Mouse (Mus musculus): Measurements from ENCODE around the gene Lyst. TPM values are rescaled to one million over a fixed set of nuclear protein-coding genes. Genes with fewer than 3 reads are reported as not detected.

The Lyst gene
- polyA plus RNA-seq, 1 experiment = 1.7 TPM

DNA sequence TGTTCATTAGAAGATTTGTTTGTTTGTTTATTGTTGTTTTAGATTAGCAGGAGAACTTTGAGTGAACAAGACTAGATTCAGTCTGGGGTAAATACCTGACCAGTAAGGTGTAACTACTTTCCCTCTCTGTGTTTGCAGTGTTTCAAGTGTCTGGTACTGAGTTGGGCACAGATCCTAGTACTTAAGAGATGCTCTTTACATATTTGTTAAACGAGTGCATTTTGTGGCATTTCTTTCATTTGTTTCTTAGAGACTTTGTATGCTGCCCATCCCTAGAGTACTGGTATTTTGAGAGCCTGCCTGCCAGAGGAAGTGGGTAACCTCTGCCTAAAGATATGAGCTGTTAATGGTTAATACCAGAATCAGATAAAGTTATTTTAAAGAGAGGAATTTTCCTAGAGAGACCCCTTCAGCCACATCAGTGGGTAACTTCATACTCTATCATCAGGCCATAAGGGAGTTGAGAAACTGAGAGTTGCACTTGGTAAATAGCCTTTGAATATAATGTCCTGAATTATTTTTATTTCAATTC is 2.5 kb upstream of the Lyst start:
- Histone ChIP-seq H3ac (ENCODE audit: control insufficient read depth, insufficient read length, low read depth) (no peak overlapping the region), H3K79me2 (ENCODE audit: control insufficient read depth, insufficient read depth) (peaks cover 9% of the 10 kb centered on the region), H3K36me3 (ENCODE audit: control insufficient read depth, insufficient read depth) (no peaks in the 10 kb centered on the region), H3K79me3 (ENCODE audit: low read depth) (no peaks in the 10 kb centered on the region), H3K27me3 (ENCODE audit: control insufficient read depth, insufficient read depth, insufficient read length) (no peaks in the 10 kb centered on the region), H3K4me3 (ENCODE audit: insufficient read depth, poor library complexity, severe bottlenecking) (no peak overlapping the region)
- no peak for TF ChIP-seq FOSL1 (IDR thresholded peaks at IDR 0.05; ENCODE audit: insufficient read depth, low read length, poor library complexity, severe bottlenecking)
- no peak for TF ChIP-seq CEBPB (IDR thresholded peaks at IDR 0.05; ENCODE audit: low read depth)

DNA sequence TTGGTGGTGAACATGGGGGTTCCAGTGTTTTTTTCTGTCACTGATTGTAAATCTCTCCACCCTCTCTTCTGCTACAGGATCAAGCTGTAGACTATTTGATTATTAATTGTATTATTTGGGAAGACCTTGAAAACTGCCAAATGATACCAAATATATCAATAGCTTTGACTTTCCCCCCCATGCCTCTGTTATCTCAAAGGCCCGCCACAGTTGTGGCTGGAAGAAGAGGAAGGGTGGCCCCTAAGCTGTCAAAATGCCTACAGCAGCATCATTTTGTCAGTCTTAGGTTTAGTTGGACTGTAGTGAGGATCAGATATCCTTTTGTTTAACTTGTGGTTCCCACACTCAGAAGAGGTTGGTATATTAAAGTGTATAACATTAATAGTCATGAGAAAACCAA is 1.7 kb upstream of the Lyst start:
- peaks cover 2% of the 10 kb centered on the region for H3K79me3 ChIP-seq (ENCODE audit: low read depth)
- TF ChIP-seq CEBPB (IDR thresholded peaks at IDR 0.05; ENCODE audit: low read depth) (no peak), MYOG (IDR thresholded peaks at IDR 0.05; ENCODE audit: control insufficient read depth, extremely low read depth, insufficient read length) (no peak), MAX (IDR thresholded peaks at IDR 0.05) (no peak), CTCF (IDR thresholded peaks at IDR 0.05; ENCODE audit: control insufficient read depth, insufficient read depth, insufficient read length) (no peak), MYOD1 (IDR thresholded peaks at IDR 0.05; ENCODE audit: control insufficient read depth, insufficient read length, low read depth) (no peak)
- H3K36me3 ChIP-seq (ENCODE audit: control insufficient read depth, insufficient read depth) = no peaks in the 10 kb centered on the region
- H3K27me3 ChIP-seq (ENCODE audit: control insufficient read depth, insufficient read depth, insufficient read length) = no peaks in the 10 kb centered on the region
- H3ac ChIP-seq (ENCODE audit: control insufficient read depth, insufficient read length, low read depth) = no peak overlapping the region
- H3K79me2 ChIP-seq (ENCODE audit: control insufficient read depth, insufficient read depth) = peaks cover 9% of the 10 kb centered on the region
- H3K4me3 ChIP-seq (ENCODE audit: insufficient read depth, poor library complexity, severe bottlenecking) = no peak overlapping the region

DNA sequence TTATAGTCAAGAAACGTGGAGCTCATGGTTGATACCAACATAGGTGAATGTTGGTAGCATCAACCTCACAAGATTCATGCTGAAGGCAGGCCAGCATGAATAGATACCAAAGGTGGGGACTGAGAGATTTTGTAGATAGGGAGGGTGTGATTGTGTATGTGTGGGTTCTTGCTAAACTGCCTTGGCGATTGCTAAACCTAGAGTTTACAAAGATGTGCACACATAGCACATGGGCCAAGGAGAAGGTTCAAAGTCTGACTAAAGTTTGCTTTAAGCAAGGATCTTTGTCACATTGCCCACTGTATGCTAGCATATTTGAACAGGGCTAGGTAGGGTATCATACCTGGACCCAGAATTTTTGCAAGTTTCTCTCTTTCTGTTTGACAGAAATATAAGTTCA is 1.2 kb upstream of the Lyst start:
- no peak overlapping the region for H3ac ChIP-seq (ENCODE audit: control insufficient read depth, insufficient read length, low read depth)
- no peaks in the 10 kb centered on the region for H3K27me3 ChIP-seq (ENCODE audit: control insufficient read depth, insufficient read depth, insufficient read length)
- H3K4me3 ChIP-seq (ENCODE audit: insufficient read depth, poor library complexity, severe bottlenecking) = no peak overlapping the region
- no peaks in the 10 kb centered on the region for H3K36me3 ChIP-seq (ENCODE audit: control insufficient read depth, insufficient read depth)
- peaks cover 9% of the 10 kb centered on the region for H3K79me2 ChIP-seq (ENCODE audit: control insufficient read depth, insufficient read depth)
- TF ChIP-seq USF1 (IDR thresholded peaks at IDR 0.05; ENCODE audit: low read depth) (no peak), FOSL1 (IDR thresholded peaks at IDR 0.05; ENCODE audit: insufficient read depth, low read length, poor library complexity, severe bottlenecking) (no peak), CTCF (IDR thresholded peaks at IDR 0.05; ENCODE audit: control insufficient read depth, insufficient read depth, insufficient read length) (no peak), MAX (IDR thresholded peaks at IDR 0.05) (no peak), CEBPB (IDR thresholded peaks at IDR 0.05; ENCODE audit: low read depth) (no peak), MYOD1 (IDR thresholded peaks at IDR 0.05; ENCODE audit: control insufficient read depth, insufficient read length, low read depth) (no peak), MYOG (IDR thresholded peaks at IDR 0.05; ENCODE audit: control insufficient read depth, extremely low read depth, insufficient read length) (no peak)
- H3K79me3 ChIP-seq (ENCODE audit: low read depth) = peaks cover 2% of the 10 kb centered on the region

DNA sequence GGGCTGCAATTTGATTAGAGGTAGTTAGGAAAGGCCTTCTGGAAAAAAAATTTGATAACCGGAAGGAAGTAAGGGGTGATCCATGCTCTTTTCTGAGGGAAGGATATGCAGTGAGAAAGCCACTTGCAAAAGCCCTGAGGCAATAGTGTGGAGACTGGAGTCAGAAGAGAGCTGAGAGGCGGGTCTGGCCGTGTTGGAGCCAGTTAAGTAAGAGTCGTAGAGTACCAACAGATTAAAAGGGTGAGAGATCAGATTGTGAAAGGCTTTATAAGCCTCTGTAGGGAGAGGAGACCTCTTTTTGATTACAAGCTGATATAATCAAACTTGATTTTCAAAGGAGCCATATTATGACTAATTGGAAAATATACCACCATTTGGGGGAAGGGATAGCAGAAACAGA is 1.7 kb downstream of the Lyst start:
- Histone ChIP-seq H3K4me3 (ENCODE audit: insufficient read depth, poor library complexity, severe bottlenecking) (no peak overlapping the region), H3ac (ENCODE audit: control insufficient read depth, insufficient read length, low read depth) (no peak overlapping the region), H3K79me3 (ENCODE audit: low read depth) (peaks cover 2% of the 10 kb centered on the region), H3K79me2 (ENCODE audit: control insufficient read depth, insufficient read depth) (peaks cover 9% of the 10 kb centered on the region), H3K36me3 (ENCODE audit: control insufficient read depth, insufficient read depth) (no peaks in the 10 kb centered on the region), H3K27me3 (ENCODE audit: control insufficient read depth, insufficient read depth, insufficient read length) (no peaks in the 10 kb centered on the region)
- no peak for TF ChIP-seq CTCF (IDR thresholded peaks at IDR 0.05; ENCODE audit: control insufficient read depth, insufficient read depth, insufficient read length)
- TF ChIP-seq FOSL1 (IDR thresholded peaks at IDR 0.05; ENCODE audit: insufficient read depth, low read length, poor library complexity, severe bottlenecking) = no peak
- no peak for TF ChIP-seq USF1 (IDR thresholded peaks at IDR 0.05; ENCODE audit: low read depth)
- no peak for TF ChIP-seq MYOD1 (IDR thresholded peaks at IDR 0.05; ENCODE audit: control insufficient read depth, insufficient read length, low read depth)
- no peak for TF ChIP-seq CEBPB (IDR thresholded peaks at IDR 0.05; ENCODE audit: low read depth)
- TF ChIP-seq MAX (IDR thresholded peaks at IDR 0.05) = no peak
- no peak for TF ChIP-seq MYOG (IDR thresholded peaks at IDR 0.05; ENCODE audit: control insufficient read depth, extremely low read depth, insufficient read length)

DNA sequence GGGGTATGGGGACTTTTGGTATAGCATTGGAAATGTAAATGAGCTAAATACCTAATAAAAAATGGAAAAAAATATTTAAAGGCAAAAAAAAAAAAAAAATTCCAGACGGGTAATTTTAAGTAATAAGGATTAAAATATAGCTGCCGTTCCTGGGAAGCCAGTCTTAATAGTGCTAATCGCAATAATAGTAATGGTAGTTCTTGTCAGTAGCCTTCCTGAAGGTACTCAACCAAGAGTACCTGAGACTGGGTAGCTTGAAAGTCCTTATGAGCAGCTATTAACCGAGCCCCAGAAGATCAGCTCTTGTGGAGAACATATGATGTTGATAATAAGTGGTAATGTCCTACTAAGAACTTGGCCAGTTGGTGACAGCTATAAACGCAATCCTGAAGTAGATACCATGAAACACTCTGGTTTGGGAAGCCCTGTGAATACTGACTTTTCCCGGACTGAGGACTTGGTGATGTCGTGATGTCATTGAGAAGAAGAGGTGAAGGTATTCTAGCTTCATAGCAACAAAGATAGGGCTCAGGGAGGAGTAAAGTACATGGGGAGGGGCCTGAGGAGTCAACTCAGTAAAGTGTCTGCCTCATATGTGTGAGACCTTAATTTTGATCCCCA is 6.3 kb downstream of the Lyst start:
- no peak overlapping the region for H3K4me3 ChIP-seq (ENCODE audit: insufficient read depth, poor library complexity, severe bottlenecking)
- no peaks in the 10 kb centered on the region for H3K79me2 ChIP-seq (ENCODE audit: control insufficient read depth, insufficient read depth)
- TF ChIP-seq MYOG (IDR thresholded peaks at IDR 0.05; ENCODE audit: control insufficient read depth, extremely low read depth, insufficient read length) (no peak), MAX (IDR thresholded peaks at IDR 0.05) (no peak), FOSL1 (IDR thresholded peaks at IDR 0.05; ENCODE audit: insufficient read depth, low read length, poor library complexity, severe bottlenecking) (no peak), CEBPB (IDR thresholded peaks at IDR 0.05; ENCODE audit: low read depth) (no peak), USF1 (IDR thresholded peaks at IDR 0.05; ENCODE audit: low read depth) (no peak), CTCF (IDR thresholded peaks at IDR 0.05; ENCODE audit: control insufficient read depth, insufficient read depth, insufficient read length) (no peak), MYOD1 (IDR thresholded peaks at IDR 0.05; ENCODE audit: control insufficient read depth, insufficient read length, low read depth) (no peak)
- no peaks in the 10 kb centered on the region for H3K36me3 ChIP-seq (ENCODE audit: control insufficient read depth, insufficient read depth)
- H3K27me3 ChIP-seq (ENCODE audit: control insufficient read depth, insufficient read depth, insufficient read length) = no peaks in the 10 kb centered on the region
- H3K79me3 ChIP-seq (ENCODE audit: low read depth) = peaks cover 2% of the 10 kb centered on the region
- H3ac ChIP-seq (ENCODE audit: control insufficient read depth, insufficient read length, low read depth) = no peak overlapping the region

DNA sequence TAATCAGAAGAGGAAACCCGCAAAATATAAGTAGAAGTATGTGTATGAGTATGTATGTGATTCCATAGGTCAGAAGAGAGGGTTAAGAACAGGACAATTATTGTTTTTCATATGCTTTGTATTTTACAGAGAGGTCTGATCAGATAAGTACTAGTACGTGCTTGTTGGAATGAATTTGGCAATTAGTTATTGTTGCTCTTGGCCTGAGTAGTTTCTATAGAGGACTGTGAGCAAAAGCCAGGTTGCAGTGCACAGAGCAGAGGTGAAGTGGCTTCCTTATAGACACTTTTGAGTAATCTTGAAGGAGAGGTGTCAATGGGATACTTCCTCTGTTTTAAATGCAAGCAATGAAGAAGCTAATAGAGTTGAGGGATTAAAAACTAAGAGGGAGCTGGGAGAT is 7.7 kb downstream of the Lyst start:
- Histone ChIP-seq H3K79me2 (ENCODE audit: control insufficient read depth, insufficient read depth) (peaks cover 5% of the 10 kb centered on the region), H3K27me3 (ENCODE audit: control insufficient read depth, insufficient read depth, insufficient read length) (no peaks in the 10 kb centered on the region), H3K36me3 (ENCODE audit: control insufficient read depth, insufficient read depth) (no peaks in the 10 kb centered on the region), H3K4me3 (ENCODE audit: insufficient read depth, poor library complexity, severe bottlenecking) (no peak overlapping the region), H3ac (ENCODE audit: control insufficient read depth, insufficient read length, low read depth) (no peak overlapping the region), H3K79me3 (ENCODE audit: low read depth) (peaks cover 2% of the 10 kb centered on the region)
- TF ChIP-seq MAX (IDR thresholded peaks at IDR 0.05) = no peak
- no peak for TF ChIP-seq CEBPB (IDR thresholded peaks at IDR 0.05; ENCODE audit: low read depth)
- TF ChIP-seq CTCF (IDR thresholded peaks at IDR 0.05; ENCODE audit: control insufficient read depth, insufficient read depth, insufficient read length) = no peak
- no peak for TF ChIP-seq MYOG (IDR thresholded peaks at IDR 0.05; ENCODE audit: control insufficient read depth, extremely low read depth, insufficient read length)
- TF ChIP-seq FOSL1 (IDR thresholded peaks at IDR 0.05; ENCODE audit: insufficient read depth, low read length, poor library complexity, severe bottlenecking) = no peak
- TF ChIP-seq MYOD1 (IDR thresholded peaks at IDR 0.05; ENCODE audit: control insufficient read depth, insufficient read length, low read depth) = no peak
- no peak for TF ChIP-seq USF1 (IDR thresholded peaks at IDR 0.05; ENCODE audit: low read depth)

Measured in C2C12 (cell line).